Mouse (Mus musculus) embryonic fibroblast, embryonic 13.5 days (primary cell): ENCODE results near the gene Fam163a.

Source experiments
- CTCF ChIP-seq: IDR thresholded peaks from 2 replicates; pipeline ENCODE4 v1.5.1; 2011; ENCODE audit warnings: mild to moderate bottlenecking, control low read depth, low read length, moderate library complexity, borderline replicate concordance; ENCODE audit not compliant: insufficient read depth
- POLR2A ChIP-seq: IDR thresholded peaks from 2 replicates; pipeline ENCODE4 v1.6.1; 2011; ENCODE audit warnings: low read depth, mild to moderate bottlenecking, control low read depth, low read length, moderate library complexity

DNA sequence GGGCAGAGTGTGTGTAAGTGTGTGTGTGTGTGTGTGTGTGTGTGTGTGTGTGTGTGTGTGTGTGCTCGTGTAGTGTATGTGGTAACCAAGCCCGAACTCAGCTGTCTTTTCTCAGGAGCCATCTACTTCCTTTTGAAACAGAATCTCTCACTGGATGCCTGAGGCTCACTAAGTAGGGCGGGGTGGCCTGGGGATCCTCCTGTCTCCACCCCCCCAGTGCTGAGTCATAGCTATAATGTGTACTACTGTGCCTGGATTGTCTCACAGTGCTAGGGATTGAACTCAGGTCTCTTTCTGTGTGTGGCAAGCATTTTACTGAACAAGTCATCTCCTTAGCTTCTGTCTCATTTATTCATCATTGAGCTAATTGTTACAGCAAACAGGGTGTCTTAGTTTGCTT, 12.6 kb upstream of the Fam163a start:
- no peak for TF ChIP-seq CTCF
- TF ChIP-seq POLR2A, result no peak
